Mouse (Mus musculus): ENCODE results near the gene Mtpn. TPM values are rescaled to one million over a fixed set of nuclear protein-coding genes. Genes with fewer than 3 reads are reported as not detected.

The Mtpn gene
- 93.1 and 118 TPM in 2 replicates for polyA plus RNA-seq (2014; fragmentation: Nextera tagmentation; extraction: Ambion mirVana)

DNA sequence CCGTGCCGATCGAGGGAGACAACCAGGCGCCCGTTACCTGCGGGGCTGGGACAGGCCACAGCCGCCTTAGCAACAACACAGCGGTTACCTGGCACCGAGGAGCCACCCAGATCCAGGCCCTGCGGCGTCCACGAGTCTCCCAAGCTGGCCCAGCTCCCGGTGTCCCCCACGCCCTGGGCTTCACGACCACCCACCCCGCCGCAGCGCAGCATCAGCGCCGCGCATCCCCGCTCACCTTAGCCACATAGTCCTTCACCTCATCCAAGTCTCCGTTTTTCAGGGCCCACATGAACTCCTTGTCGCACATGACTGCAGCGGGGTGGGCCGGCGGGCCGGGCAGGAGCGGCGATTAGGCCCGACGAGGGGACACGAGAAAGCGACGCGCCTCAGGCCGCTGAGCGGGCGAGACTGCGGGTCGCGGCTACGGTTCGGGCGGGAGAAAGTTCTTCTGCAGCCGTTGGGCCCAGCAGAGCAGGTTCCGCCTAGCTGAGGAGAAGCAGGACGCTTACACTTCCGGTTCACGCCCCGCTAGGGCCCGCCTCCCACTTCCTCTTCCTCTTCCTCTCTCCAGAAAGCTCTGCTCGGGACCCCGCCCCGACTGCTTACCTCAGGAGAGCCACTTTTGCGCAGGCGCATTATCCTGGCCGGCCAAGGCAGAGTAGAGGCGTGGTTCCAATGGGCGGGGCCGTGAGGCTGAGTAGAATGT is at the start of gene Mtpn:
TSS of gene Mtpn (minus strand) at position 585 of the 706 bp plus-strand sequence.
- Histone ChIP-seq H3K9ac (ENCODE audit: low read depth, low read length) (peak within 1 kb of the TSS; percentile 97), H3K4me2 (peak within 1 kb of the TSS; percentile 68), H3K27me3 (ENCODE audit: control insufficient read depth, insufficient read depth, low read length) (no peaks in the 10 kb centered on the region), H3K4me1 (ENCODE audit: control insufficient read depth, insufficient read depth, low read length) (no peaks in the 10 kb centered on the region; the same call in 1 of the 2 replicates), H3K9me3 (replicated peaks; ENCODE audit: control insufficient read depth, low read length) (no peaks in the 10 kb centered on the region), H3K36me3 (ENCODE audit: control insufficient read depth, insufficient read depth, low read length) (no peaks in the 10 kb centered on the region), H3K27ac (ENCODE audit: low read depth, low read length) (peak within 1 kb of the TSS; percentile 80), H3K4me3 (ENCODE audit: low read depth, low read length) (peak within 1 kb of the TSS; percentile 99)
- under 1% methylated on average over 61 of the region's 61 CpGs for WGBS (ENCODE audit: insufficient replicate concordance)
- ATAC-seq (replicated peaks; ENCODE audit: insufficient number of reproducible peaks, low FRiP score, low TSS enrichment), result peak; percentile 100

DNA sequence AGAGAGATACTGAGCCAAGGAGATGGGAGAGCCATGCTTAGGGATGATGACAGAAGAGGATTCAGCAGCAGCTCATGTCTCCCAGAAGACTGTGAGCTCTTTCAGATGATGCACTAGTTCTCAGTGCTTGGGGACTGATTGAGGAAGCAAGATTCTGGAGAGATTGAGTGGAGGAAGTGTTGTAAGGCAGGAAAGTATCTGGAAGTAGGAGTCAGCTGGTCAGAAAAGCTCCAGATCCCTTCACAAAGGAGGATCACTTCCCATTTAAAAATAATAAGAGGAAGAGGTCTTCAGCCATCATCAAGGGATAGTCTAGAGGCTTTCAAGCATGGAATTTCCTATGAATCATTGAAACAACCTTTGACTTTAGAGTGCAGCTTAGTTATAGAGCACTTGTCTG is 29.0 kb upstream of the Mtpn start:
- no peak overlapping the region for H3K4me3 ChIP-seq (ENCODE audit: low read depth, low read length)
- H3K4me2 ChIP-seq, result no peak overlapping the region
- no peak for ATAC-seq (replicated peaks; ENCODE audit: insufficient number of reproducible peaks, low FRiP score, low TSS enrichment)
- H3K9me3 ChIP-seq (replicated peaks; ENCODE audit: control insufficient read depth, low read length), result no peaks in the 10 kb centered on the region
- no peak overlapping the region for H3K9ac ChIP-seq (ENCODE audit: low read depth, low read length)
- H3K36me3 ChIP-seq (ENCODE audit: control insufficient read depth, insufficient read depth, low read length), result no peaks in the 10 kb centered on the region
- H3K27ac ChIP-seq (ENCODE audit: low read depth, low read length), result no peak overlapping the region
- no peaks in the 10 kb centered on the region for H3K27me3 ChIP-seq (ENCODE audit: control insufficient read depth, insufficient read depth, low read length)
- H3K4me1 ChIP-seq (ENCODE audit: control insufficient read depth, insufficient read depth, low read length), result no peaks in the 10 kb centered on the region

DNA sequence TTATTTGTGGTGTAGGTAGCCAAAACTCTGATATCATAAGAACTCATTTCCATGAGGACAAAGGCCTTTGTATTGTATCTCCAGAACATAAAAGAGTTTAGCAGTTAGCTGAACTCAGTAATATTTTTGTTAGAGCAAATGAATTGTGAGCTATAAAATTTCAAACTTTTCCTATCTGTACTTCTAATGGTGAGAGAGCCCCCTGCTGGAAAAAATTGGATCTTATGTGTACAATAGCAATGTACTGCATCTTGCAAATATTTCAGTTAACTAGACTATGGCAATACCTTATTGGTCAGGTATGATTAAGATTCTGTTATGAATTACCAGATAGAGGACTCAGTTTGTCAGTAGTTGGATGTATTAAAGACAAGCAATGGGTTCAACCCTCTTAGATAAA is 28.1 kb upstream of the Mtpn start:
- no peak overlapping the region for H3K9ac ChIP-seq (ENCODE audit: low read depth, low read length)
- H3K36me3 ChIP-seq (ENCODE audit: control insufficient read depth, insufficient read depth, low read length), result no peaks in the 10 kb centered on the region
- no peak overlapping the region for H3K27ac ChIP-seq (ENCODE audit: low read depth, low read length)
- no peak overlapping the region for H3K4me3 ChIP-seq (ENCODE audit: low read depth, low read length)
- no peaks in the 10 kb centered on the region for H3K4me1 ChIP-seq (ENCODE audit: control insufficient read depth, insufficient read depth, low read length)
- H3K9me3 ChIP-seq (replicated peaks; ENCODE audit: control insufficient read depth, low read length), result no peaks in the 10 kb centered on the region
- ATAC-seq (replicated peaks; ENCODE audit: insufficient number of reproducible peaks, low FRiP score, low TSS enrichment), result no peak
- H3K4me2 ChIP-seq, result no peak overlapping the region
- H3K27me3 ChIP-seq (ENCODE audit: control insufficient read depth, insufficient read depth, low read length), result no peaks in the 10 kb centered on the region

DNA sequence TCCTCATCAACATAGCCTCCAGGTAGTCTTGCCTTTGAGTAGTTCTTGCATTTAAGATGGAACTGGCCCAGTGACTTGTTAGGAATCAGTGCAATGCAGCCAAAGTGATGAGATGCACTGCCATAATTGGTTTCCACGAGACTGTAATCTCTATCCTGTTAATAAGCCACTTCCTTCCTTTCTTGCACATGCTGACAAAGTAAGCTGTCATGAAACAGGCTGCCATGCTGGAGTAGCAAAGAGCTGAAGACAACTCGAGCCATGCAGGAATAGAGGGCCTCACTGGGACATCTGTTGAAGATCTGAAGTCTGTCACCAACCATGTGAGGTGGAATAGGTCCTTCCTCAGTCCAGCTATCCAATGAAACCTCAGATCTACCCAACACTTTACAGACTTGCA is 20.3 kb upstream of the Mtpn start:
- H3K4me3 ChIP-seq (ENCODE audit: low read depth, low read length), result no peak overlapping the region
- no peaks in the 10 kb centered on the region for H3K27me3 ChIP-seq (ENCODE audit: control insufficient read depth, insufficient read depth, low read length)
- no peak for ATAC-seq (replicated peaks; ENCODE audit: insufficient number of reproducible peaks, low FRiP score, low TSS enrichment)
- H3K4me1 ChIP-seq (ENCODE audit: control insufficient read depth, insufficient read depth, low read length), result no peaks in the 10 kb centered on the region
- no peak overlapping the region for H3K27ac ChIP-seq (ENCODE audit: low read depth, low read length)
- no peak overlapping the region for H3K4me2 ChIP-seq
- WGBS (ENCODE audit: insufficient replicate concordance), result 38% methylated on average over 2 of the region's 2 CpGs
- H3K9me3 ChIP-seq (replicated peaks; ENCODE audit: control insufficient read depth, low read length), result no peaks in the 10 kb centered on the region
- no peaks in the 10 kb centered on the region for H3K36me3 ChIP-seq (ENCODE audit: control insufficient read depth, insufficient read depth, low read length)
- no peak overlapping the region for H3K9ac ChIP-seq (ENCODE audit: low read depth, low read length)

DNA sequence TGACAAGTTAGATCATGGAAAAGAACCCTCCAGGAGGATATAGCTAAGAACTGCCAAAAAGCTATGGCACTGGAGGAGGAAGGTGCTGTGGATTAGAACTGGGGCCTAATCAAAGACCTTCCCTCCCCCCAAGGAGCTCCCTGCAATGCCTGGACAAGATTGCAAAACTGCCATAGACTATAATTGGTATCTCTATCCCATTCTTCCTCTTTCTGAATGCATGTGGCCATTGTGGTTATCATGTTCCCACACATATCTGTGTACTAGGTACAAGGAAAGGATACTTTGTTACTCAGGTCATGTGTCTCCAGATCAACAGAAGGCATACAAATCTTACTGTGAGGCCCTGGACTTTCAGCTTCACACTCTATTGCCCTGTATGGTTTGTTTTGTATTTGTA is 4.7 kb upstream of the Mtpn start:
- no peak overlapping the region for H3K4me2 ChIP-seq
- no peak for ATAC-seq (replicated peaks; ENCODE audit: insufficient number of reproducible peaks, low FRiP score, low TSS enrichment)

DNA sequence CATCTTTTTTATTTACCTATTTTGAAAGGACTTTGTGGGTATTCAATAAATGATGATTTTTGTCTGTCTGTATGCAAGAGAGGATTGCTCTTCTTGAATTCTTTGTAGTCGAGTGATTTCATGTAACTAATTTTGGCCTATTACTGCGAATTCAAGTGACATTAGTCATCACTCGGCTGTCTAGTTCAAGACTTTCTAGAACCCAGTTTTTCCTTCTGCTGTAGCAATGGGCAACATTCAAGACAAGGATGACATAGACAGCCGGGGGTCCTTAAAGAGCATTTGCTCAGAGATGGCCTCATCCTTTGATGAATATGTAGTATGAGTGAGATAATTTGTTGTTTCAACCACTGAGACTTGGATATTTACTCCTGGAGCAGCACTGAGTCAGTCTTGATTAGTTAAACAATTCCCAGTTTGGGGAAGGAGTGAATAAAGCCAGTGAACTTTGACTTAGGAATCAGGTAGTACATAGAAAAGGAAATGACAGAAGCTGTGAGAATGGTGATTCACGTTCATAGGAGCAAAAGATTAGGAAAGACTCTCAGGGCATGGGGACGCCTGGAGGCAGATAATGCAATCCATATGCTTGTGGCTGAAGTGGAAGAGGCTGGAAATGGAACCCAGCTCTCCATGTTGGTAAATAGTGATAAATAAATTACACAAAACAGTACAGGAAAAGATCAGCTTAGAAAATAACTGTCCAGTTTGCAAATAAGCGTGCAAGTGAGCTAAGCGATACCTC is 3.1 kb upstream of the Mtpn start:
- no peak for ATAC-seq (replicated peaks; ENCODE audit: insufficient number of reproducible peaks, low FRiP score, low TSS enrichment)
- Histone ChIP-seq H3K36me3 (ENCODE audit: control insufficient read depth, insufficient read depth, low read length) (no peaks in the 10 kb centered on the region), H3K4me3 (ENCODE audit: low read depth, low read length) (no peak overlapping the region), H3K9ac (ENCODE audit: low read depth, low read length) (no peak overlapping the region), H3K4me2 (no peak overlapping the region), H3K4me1 (ENCODE audit: control insufficient read depth, insufficient read depth, low read length) (no peaks in the 10 kb centered on the region; the same call in 1 of the 2 replicates), H3K9me3 (replicated peaks; ENCODE audit: control insufficient read depth, low read length) (0 out of 2 replicates have a peak, but pooled peaks cover 5% of the 10 kb centered on the region), H3K27me3 (ENCODE audit: control insufficient read depth, insufficient read depth, low read length) (no peaks in the 10 kb centered on the region), H3K27ac (ENCODE audit: low read depth, low read length) (no peak overlapping the region)
- WGBS (ENCODE audit: insufficient replicate concordance), result 65% methylated on average over 8 of the region's 8 CpGs

More for the DNA sequence above, 4.7 kb upstream of the Mtpn start:
- Histone ChIP-seq H3K27ac (ENCODE audit: low read depth, low read length) (no peak overlapping the region), H3K4me3 (ENCODE audit: low read depth, low read length) (no peak overlapping the region), H3K27me3 (ENCODE audit: control insufficient read depth, insufficient read depth, low read length) (no peaks in the 10 kb centered on the region), H3K36me3 (ENCODE audit: control insufficient read depth, insufficient read depth, low read length) (no peaks in the 10 kb centered on the region), H3K4me1 (ENCODE audit: control insufficient read depth, insufficient read depth, low read length) (no peaks in the 10 kb centered on the region), H3K9me3 (replicated peaks; ENCODE audit: control insufficient read depth, low read length) (0 out of 2 replicates have a peak, but pooled peaks cover 5% of the 10 kb centered on the region), H3K9ac (ENCODE audit: low read depth, low read length) (no peak overlapping the region)

DNA sequence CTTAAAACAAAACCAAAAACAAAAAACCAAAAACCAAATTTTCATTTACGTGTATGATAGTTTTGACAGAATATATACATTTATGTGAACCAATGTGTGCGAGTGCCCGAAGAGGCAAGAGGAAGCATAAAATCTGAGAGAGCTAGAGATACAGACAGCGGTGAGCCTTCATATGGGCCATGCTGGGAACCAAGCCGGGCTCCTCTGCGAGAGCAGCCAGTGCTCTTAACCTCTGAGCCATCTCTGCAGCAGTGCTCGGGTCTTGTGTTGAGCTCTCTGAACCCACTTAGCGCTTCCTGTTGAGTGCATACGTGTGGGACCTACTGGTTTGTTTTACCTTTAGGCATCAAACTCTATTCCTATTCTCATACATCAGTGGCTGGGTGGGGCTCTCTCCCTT is 689 bp upstream of the Mtpn start:
- no peaks in the 10 kb centered on the region for H3K9me3 ChIP-seq (replicated peaks; ENCODE audit: control insufficient read depth, low read length)
- no peak overlapping the region for H3K4me2 ChIP-seq
- no peaks in the 10 kb centered on the region; the same call in 1 of the 2 replicates for H3K4me1 ChIP-seq (ENCODE audit: control insufficient read depth, insufficient read depth, low read length)
- WGBS (ENCODE audit: insufficient replicate concordance), result 89% methylated on average over 9 of the region's 9 CpGs
- H3K4me3 ChIP-seq (ENCODE audit: low read depth, low read length), result no peak overlapping the region
- H3K36me3 ChIP-seq (ENCODE audit: control insufficient read depth, insufficient read depth, low read length), result no peaks in the 10 kb centered on the region
- H3K27me3 ChIP-seq (ENCODE audit: control insufficient read depth, insufficient read depth, low read length), result no peaks in the 10 kb centered on the region
- H3K27ac ChIP-seq (ENCODE audit: low read depth, low read length), result no peak overlapping the region
- no peak overlapping the region for H3K9ac ChIP-seq (ENCODE audit: low read depth, low read length)
- no peak for ATAC-seq (replicated peaks; ENCODE audit: insufficient number of reproducible peaks, low FRiP score, low TSS enrichment)

DNA sequence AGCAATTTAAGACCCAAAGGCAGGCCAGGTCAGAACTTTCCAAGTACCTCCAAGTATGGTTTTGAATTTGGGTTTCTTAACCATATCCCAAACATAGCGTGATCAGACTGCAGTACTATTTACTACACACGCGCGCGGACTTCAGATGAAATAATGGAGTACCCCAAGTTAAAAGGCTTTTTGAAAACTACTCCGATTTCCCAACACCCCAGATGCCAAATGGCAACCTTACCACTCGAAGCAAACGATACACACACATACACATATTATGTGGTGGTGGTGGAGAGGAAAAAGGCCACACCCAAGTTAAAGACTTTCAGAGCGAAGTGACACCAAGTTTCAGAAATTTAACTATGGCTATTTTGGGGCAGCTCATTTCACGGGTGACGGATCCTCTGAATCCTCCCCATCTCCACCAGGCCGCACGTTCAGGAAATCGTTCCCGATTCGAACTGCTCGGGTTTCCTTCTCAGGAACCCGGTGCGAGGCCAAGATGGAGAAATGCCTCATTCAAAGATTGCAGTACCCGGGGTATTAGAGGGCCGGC is 858 bp downstream of the Mtpn start:
- Histone ChIP-seq H3K4me2 (peak overlapping the region; percentile 68), H3K27me3 (ENCODE audit: control insufficient read depth, insufficient read depth, low read length) (no peaks in the 10 kb centered on the region), H3K4me1 (ENCODE audit: control insufficient read depth, insufficient read depth, low read length) (no peaks in the 10 kb centered on the region; the same call in 1 of the 2 replicates), H3K27ac (ENCODE audit: low read depth, low read length) (peak overlapping the region; percentile 80; the same call in 1 of the 2 replicates), H3K9ac (ENCODE audit: low read depth, low read length) (peak overlapping the region; percentile 97), H3K36me3 (ENCODE audit: control insufficient read depth, insufficient read depth, low read length) (no peaks in the 10 kb centered on the region), H3K9me3 (replicated peaks; ENCODE audit: control insufficient read depth, low read length) (no peaks in the 10 kb centered on the region), H3K4me3 (ENCODE audit: low read depth, low read length) (peak overlapping the region; percentile 99)
- no peak for ATAC-seq (replicated peaks; ENCODE audit: insufficient number of reproducible peaks, low FRiP score, low TSS enrichment)
- WGBS (ENCODE audit: insufficient replicate concordance), result 4% methylated on average over 21 of the region's 21 CpGs
